ENCODE assay signal across 8 mouse cellular contexts in the genomic region with DNA sequence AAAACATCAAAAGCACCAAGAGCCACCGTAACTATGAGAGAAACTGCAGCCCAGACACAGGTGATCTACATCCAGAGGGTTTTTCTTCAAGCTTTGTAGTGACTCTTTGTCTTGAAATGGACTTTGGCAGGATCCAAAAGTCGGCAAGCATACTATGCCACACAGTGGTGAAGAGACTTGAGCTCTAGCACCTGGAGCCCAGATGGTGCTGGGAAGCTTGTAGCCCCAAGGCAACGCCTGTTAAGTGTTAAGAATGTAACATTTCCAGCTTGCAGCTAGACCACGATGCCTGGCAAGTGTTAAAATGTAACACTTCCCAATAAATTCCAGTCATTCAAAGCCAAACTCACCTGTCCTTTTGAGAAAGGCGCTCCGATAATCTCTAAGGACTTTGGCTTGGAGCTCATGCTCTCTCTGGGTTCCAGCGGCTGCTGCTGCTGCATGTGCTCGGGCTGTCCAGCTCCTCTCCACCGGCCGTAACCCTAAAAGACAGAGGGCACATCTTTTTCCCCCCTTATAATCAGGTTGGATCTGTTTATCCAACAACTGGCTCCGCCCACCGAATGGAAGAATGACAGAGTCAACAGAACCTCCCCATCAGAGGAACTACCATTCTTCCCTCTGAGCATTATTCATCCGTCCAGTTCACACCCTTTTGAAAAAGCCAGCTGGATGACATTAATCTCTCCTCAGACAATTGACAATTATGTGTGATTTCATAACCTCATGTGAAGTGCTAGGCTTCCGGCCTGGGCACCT. TPM values are rescaled to one million over a fixed set of nuclear protein-coding genes. Genes with fewer than 3 reads are reported as not detected.
DNase-seq lines count a peak whose midpoint lies in the region; ATAC-seq lines count a peak whose summit lies in the region.

Gene Arg1, minus strand, starts transcription at position 523 of the 759 bp plus-strand sequence.

- DNase-seq in forebrain, embryonic 11.5 days (ENCODE audit: low spot score): no peak
- DNase-seq in urinary bladder, postnatal 14 days (ENCODE audit: low spot score): peak; percentile 19
- no peak for DNase-seq in urinary bladder, postnatal 36 days (ENCODE audit: low spot score in 2 of 2)
- no peak for DNase-seq in liver, embryonic 13.5 days
- DNase-seq in cerebellum, adult 18-20 months: no peak
- no peak for DNase-seq in natural killer cell, adult 2 months (ENCODE audit: low spot score in 2 of 2)
- DNase-seq in cerebellum, adult 9-11 months: no peak

- H3K9ac ChIP-seq in forebrain, embryonic 16.5 days (replicated peaks; ENCODE audit: low read depth, low read length): no peak within 1 kb of the TSS
- no peak within 1 kb of the TSS for H3K9ac ChIP-seq in forebrain, embryonic 11.5 days (ENCODE audit: low read length)
- H3K9ac ChIP-seq in liver, embryonic 13.5 days: no peak within 1 kb of the TSS

- ATAC-seq in forebrain, embryonic 16.5 days: peak; percentile 61
- no peak for ATAC-seq in forebrain, embryonic 11.5 days (replicated peaks; ENCODE audit: low FRiP score)
- no peak for ATAC-seq in liver, embryonic 13.5 days (ENCODE audit: low read depth)

- H3K36me3 ChIP-seq in forebrain, embryonic 16.5 days (ENCODE audit: control insufficient read depth, insufficient read depth): no peaks in the 10 kb centered on the region
- H3K36me3 ChIP-seq in forebrain, embryonic 11.5 days (ENCODE audit: control insufficient read depth, insufficient read depth, low read length): no peaks in the 10 kb centered on the region
- no peaks in the 10 kb centered on the region; the same call in 1 of the 2 replicates for H3K36me3 ChIP-seq in liver, embryonic 13.5 days

- H3K4me3 ChIP-seq in forebrain, embryonic 16.5 days (replicated peaks; ENCODE audit: low read length): no peak within 1 kb of the TSS
- no peak within 1 kb of the TSS for H3K4me3 ChIP-seq in forebrain, embryonic 11.5 days (ENCODE audit: low read depth, low read length)
- H3K4me3 ChIP-seq in liver, embryonic 13.5 days (replicated peaks): peak within 1 kb of the TSS; percentile 9; the same call in 1 of the 2 replicates

- H3K4me2 ChIP-seq in forebrain, embryonic 16.5 days (ENCODE audit: low read length): no peak within 1 kb of the TSS
- no peak within 1 kb of the TSS for H3K4me2 ChIP-seq in forebrain, embryonic 11.5 days (ENCODE audit: low read depth, low read length, severe bottlenecking)
- peak within 1 kb of the TSS; percentile 44 for H3K4me2 ChIP-seq in liver, embryonic 13.5 days

- WGBS in forebrain, embryonic 16.5 days: 72% methylated on average over 14 of the region's 14 CpGs
- WGBS in forebrain, embryonic 11.5 days: 67% methylated on average over 14 of the region's 14 CpGs
- WGBS in liver, embryonic 13.5 days (ENCODE audit: insufficient replicate concordance): 63% methylated on average over 14 of the region's 14 CpGs

- H3K4me1 ChIP-seq in forebrain, embryonic 16.5 days (replicated peaks; ENCODE audit: control insufficient read depth, insufficient read depth, low read length): peaks cover 6% of the 10 kb centered on the region; the same call in 1 of the 2 replicates
- H3K4me1 ChIP-seq in forebrain, embryonic 11.5 days (replicated peaks; ENCODE audit: control insufficient read depth, insufficient read depth, low read length): no peaks in the 10 kb centered on the region
- peaks cover 4% of the 10 kb centered on the region; the same call in 1 of the 2 replicates for H3K4me1 ChIP-seq in liver, embryonic 13.5 days (replicated peaks)

- no peaks in the 10 kb centered on the region for H3K27me3 ChIP-seq in forebrain, embryonic 16.5 days (replicated peaks; ENCODE audit: control insufficient read depth, insufficient read depth, low read length)
- H3K27me3 ChIP-seq in forebrain, embryonic 11.5 days (ENCODE audit: control insufficient read depth, insufficient read depth, low read length): no peaks in the 10 kb centered on the region
- no peaks in the 10 kb centered on the region for H3K27me3 ChIP-seq in liver, embryonic 13.5 days

- no peak within 1 kb of the TSS for H3K27ac ChIP-seq in forebrain, embryonic 16.5 days (ENCODE audit: low read length)
- H3K27ac ChIP-seq in forebrain, embryonic 11.5 days (ENCODE audit: low read depth, low read length): no peak within 1 kb of the TSS
- no peak within 1 kb of the TSS for H3K27ac ChIP-seq in liver, embryonic 13.5 days

- no peaks in the 10 kb centered on the region for H3K9me3 ChIP-seq in forebrain, embryonic 16.5 days (ENCODE audit: control insufficient read depth, low read length)
- no peaks in the 10 kb centered on the region for H3K9me3 ChIP-seq in forebrain, embryonic 11.5 days (ENCODE audit: control insufficient read depth, low read length)
- H3K9me3 ChIP-seq in liver, embryonic 13.5 days (replicated peaks): no peaks in the 10 kb centered on the region

RNA-seq across cellular contexts. Expression of gene Arg1, which starts in this region (rescaled TPM):
- polyA plus RNA-seq in forebrain, embryonic 16.5 days (2015; fragmentation: Nextera tagmentation; extraction: Ambion mirVana): 0.68 and 0.76 TPM in 2 replicates
- 1.5 and 2.3 TPM in 2 replicates for polyA plus RNA-seq in forebrain, embryonic 11.5 days (2014; fragmentation: Nextera tagmentation; extraction: Ambion mirVana)
- polyA plus RNA-seq in liver, embryonic 13.5 days (2015; fragmentation: Nextera tagmentation; extraction: Ambion mirVana): 6.2 and 6.4 TPM in 2 replicates

Comparison
In these comparisons a context has a peak if more than half of its experiments do, and no peak if none do; other contexts are left out.
1. Peak in ATAC-seq in forebrain, embryonic 16.5 days; RNA of the gene not detected or under 1 TPM.